Comparison of ENCODE assay signal across 14 mouse cellular contexts in genomic region chr2:70128590-70128989, GRCm38 (mm10).
A peak's percentile ranks its signal among the peaks of the same experiment; 100 is the strongest.
DNase-seq lines count a peak whose midpoint lies in the region; ATAC-seq and TF ChIP-seq lines count a peak whose summit lies in the region.
"Had no signal": no experiment of that assay in that cellular context is flagged by ENCODE, and none has a peak within 500 bp of the region (broad histone marks: within the 10 kb centered on the region; RNA-seq: fewer than 3 reads in every experiment).

No protein-coding gene starts in this region.

- H3K9me3 ChIP-seq in hindbrain, embryonic 13.5 days = no peaks in the 10 kb centered on the region
- no peaks in the 10 kb centered on the region for H3K9me3 ChIP-seq in hindbrain, embryonic 10.5 days
- no peaks in the 10 kb centered on the region for H3K9me3 ChIP-seq in midbrain, embryonic 13.5 days
- no peaks in the 10 kb centered on the region for H3K9me3 ChIP-seq in midbrain, embryonic 11.5 days (ENCODE audit: control insufficient read depth, low read length)
- no peaks in the 10 kb centered on the region for H3K9me3 ChIP-seq in forebrain, postnatal 0 days (ENCODE audit: low read length)
- no peaks in the 10 kb centered on the region for H3K9me3 ChIP-seq in midbrain, postnatal 0 days (ENCODE audit: low read length)
- H3K9me3 ChIP-seq: embryonic facial prominence, embryonic 12.5 days; limb, embryonic 15.5 days had no signal

- H3K27me3 ChIP-seq in hindbrain, embryonic 13.5 days = 0 out of 2 replicates have a peak, but pooled peaks cover 4% of the 10 kb centered on the region
- peaks cover 39% of the 10 kb centered on the region for H3K27me3 ChIP-seq in hindbrain, embryonic 10.5 days (ENCODE audit: insufficient read depth, poor library complexity, severe bottlenecking)
- peaks cover 8% of the 10 kb centered on the region for H3K27me3 ChIP-seq in midbrain, embryonic 13.5 days
- H3K27me3 ChIP-seq in midbrain, embryonic 11.5 days (ENCODE audit: control insufficient read depth, insufficient read depth, low read length) = peaks cover 4% of the 10 kb centered on the region; the same call in 1 of the 2 replicates
- no peaks in the 10 kb centered on the region for H3K27me3 ChIP-seq in forebrain, postnatal 0 days (ENCODE audit: insufficient read depth, low read length)
- no peaks in the 10 kb centered on the region for H3K27me3 ChIP-seq in midbrain, postnatal 0 days (ENCODE audit: insufficient read depth, low read length)

- no peak overlapping the region for H3K4me3 ChIP-seq in hindbrain, embryonic 13.5 days
- H3K4me3 ChIP-seq in hindbrain, embryonic 10.5 days = no peak overlapping the region
- no peak overlapping the region for H3K4me3 ChIP-seq in midbrain, embryonic 13.5 days (replicated peaks)
- no peak overlapping the region for H3K4me3 ChIP-seq in midbrain, embryonic 11.5 days (ENCODE audit: low read depth, low read length)
- no peak overlapping the region for H3K4me3 ChIP-seq in forebrain, postnatal 0 days (ENCODE audit: low read depth, low read length)
- H3K4me3 ChIP-seq in midbrain, postnatal 0 days (ENCODE audit: low read depth, low read length) = no peak overlapping the region
- H3K4me3 ChIP-seq: embryonic facial prominence, embryonic 12.5 days; limb, embryonic 15.5 days had no signal

- H3K4me1 ChIP-seq in hindbrain, embryonic 13.5 days (replicated peaks) = peaks cover 37% of the 10 kb centered on the region
- peaks cover 23% of the 10 kb centered on the region for H3K4me1 ChIP-seq in hindbrain, embryonic 10.5 days (replicated peaks)
- H3K4me1 ChIP-seq in midbrain, embryonic 13.5 days (replicated peaks) = peaks cover 31% of the 10 kb centered on the region
- peaks cover 13% of the 10 kb centered on the region for H3K4me1 ChIP-seq in midbrain, embryonic 11.5 days (ENCODE audit: control insufficient read depth, insufficient read depth, low read length)
- H3K4me1 ChIP-seq in forebrain, postnatal 0 days (ENCODE audit: insufficient read depth) = no peaks in the 10 kb centered on the region; the same call in 1 of the 2 replicates
- peaks cover 3% of the 10 kb centered on the region; the same call in 1 of the 2 replicates for H3K4me1 ChIP-seq in midbrain, postnatal 0 days (ENCODE audit: insufficient read depth, low read length)

- ATAC-seq in hindbrain, embryonic 13.5 days (ENCODE audit: low FRiP score) = no peak
- no peak for ATAC-seq in midbrain, embryonic 13.5 days
- ATAC-seq in midbrain, embryonic 11.5 days (ENCODE audit: low FRiP score) = no peak
- ATAC-seq in forebrain, postnatal 0 days = no peak
- no peak for ATAC-seq in midbrain, postnatal 0 days (ENCODE audit: low FRiP score)
- ATAC-seq in megakaryocyte progenitor cell, adult 5-6 weeks (replicated peaks; ENCODE audit: poor library complexity) = no peak

- no peak for TF ChIP-seq CTCF in forebrain, postnatal 0 days (IDR thresholded peaks at IDR 0.05; ENCODE audit: low read depth)
- no peak for TF ChIP-seq CTCF in midbrain, postnatal 0 days (IDR thresholded peaks at IDR 0.05)

- H3K9ac ChIP-seq in hindbrain, embryonic 13.5 days = no peak overlapping the region
- H3K9ac ChIP-seq in midbrain, embryonic 13.5 days (replicated peaks) = no peak overlapping the region
- no peak overlapping the region for H3K9ac ChIP-seq in midbrain, embryonic 11.5 days (ENCODE audit: low read length)
- H3K9ac ChIP-seq in forebrain, postnatal 0 days = no peak overlapping the region
- no peak overlapping the region for H3K9ac ChIP-seq in midbrain, postnatal 0 days (replicated peaks; ENCODE audit: low read length, poor library complexity, severe bottlenecking)
- H3K9ac ChIP-seq: embryonic facial prominence, embryonic 12.5 days; limb, embryonic 15.5 days had no signal

- no peaks in the 10 kb centered on the region for H3K36me3 ChIP-seq in hindbrain, embryonic 13.5 days
- no peaks in the 10 kb centered on the region for H3K36me3 ChIP-seq in hindbrain, embryonic 10.5 days
- H3K36me3 ChIP-seq in midbrain, embryonic 13.5 days = no peaks in the 10 kb centered on the region
- H3K36me3 ChIP-seq in midbrain, embryonic 11.5 days (ENCODE audit: control insufficient read depth, insufficient read depth, low read length) = no peaks in the 10 kb centered on the region
- H3K36me3 ChIP-seq in forebrain, postnatal 0 days (ENCODE audit: insufficient read depth) = no peaks in the 10 kb centered on the region
- H3K36me3 ChIP-seq in midbrain, postnatal 0 days (ENCODE audit: insufficient read depth, low read length) = no peaks in the 10 kb centered on the region
- H3K36me3 ChIP-seq: embryonic facial prominence, embryonic 12.5 days; limb, embryonic 15.5 days had no signal

- whole genome bisulfite sequencing in hindbrain, embryonic 13.5 days = 73% methylated on average over 6 of the region's 6 CpGs
- 81% methylated on average over 6 of the region's 6 CpGs for WGBS in hindbrain, embryonic 10.5 days
- WGBS in midbrain, embryonic 13.5 days = 72% methylated on average over 6 of the region's 6 CpGs
- WGBS in midbrain, embryonic 11.5 days = 71% methylated on average over 6 of the region's 6 CpGs
- WGBS in forebrain, postnatal 0 days = 46% methylated on average over 6 of the region's 6 CpGs
- 59% methylated on average over 6 of the region's 6 CpGs for WGBS in midbrain, postnatal 0 days

- no peak for DNase-seq in hindbrain, embryonic 10.5 days (ENCODE audit: low spot score)
- no peak for DNase-seq in midbrain, embryonic 11.5 days (ENCODE audit: low spot score, missing footprints)
- peak; percentile 20 for DNase-seq in forebrain, postnatal 0 days
- no peak for DNase-seq in midbrain, postnatal 0 days (ENCODE audit: low spot score)
- DNase-seq in heart, adult 18-20 months = no peak
- DNase-seq: adrenal gland, postnatal 14 days; cerebellum, adult 2 months; kidney, adult 18-20 months; kidney, postnatal 25 days had no signal

- H3K4me2 ChIP-seq in hindbrain, embryonic 13.5 days = no peak overlapping the region
- no peak overlapping the region for H3K4me2 ChIP-seq in midbrain, embryonic 13.5 days (replicated peaks)
- H3K4me2 ChIP-seq in midbrain, embryonic 11.5 days = no peak overlapping the region
- H3K4me2 ChIP-seq in forebrain, postnatal 0 days (ENCODE audit: low read depth) = peak overlapping the region; percentile 44; the same call in 1 of the 2 replicates
- no peak overlapping the region for H3K4me2 ChIP-seq in midbrain, postnatal 0 days (ENCODE audit: low read depth, low read length, poor library complexity, severe bottlenecking)
- H3K4me2 ChIP-seq: limb, embryonic 15.5 days had no signal

- H3K27ac ChIP-seq in hindbrain, embryonic 13.5 days = peak overlapping the region; percentile 86
- no peak overlapping the region for H3K27ac ChIP-seq in hindbrain, embryonic 10.5 days
- peak overlapping the region; percentile 81 for H3K27ac ChIP-seq in midbrain, embryonic 13.5 days
- H3K27ac ChIP-seq in midbrain, embryonic 11.5 days (ENCODE audit: low read depth, low read length) = no peak overlapping the region
- peak overlapping the region; percentile 84 for H3K27ac ChIP-seq in forebrain, postnatal 0 days (ENCODE audit: low read depth, low read length)
- peak overlapping the region; percentile 74; the same call in 1 of the 2 replicates for H3K27ac ChIP-seq in midbrain, postnatal 0 days (ENCODE audit: low read depth, low read length)
- H3K27ac ChIP-seq: embryonic facial prominence, embryonic 12.5 days; limb, embryonic 15.5 days had no signal

Comparison
In these comparisons a context has a peak if more than half of its experiments do, and no peak if none do; other contexts are left out.
1. H3K27ac ChIP-seq: peak in hindbrain, embryonic 13.5 days (single experiment), midbrain, embryonic 13.5 days (single experiment), forebrain, postnatal 0 days (single experiment) and midbrain, postnatal 0 days (single experiment); none in hindbrain, embryonic 10.5 days (single experiment) and midbrain, embryonic 11.5 days (single experiment).